Mouse (Mus musculus) heart, adult 10 weeks (tissue): ENCODE results near the gene C530025M09Rik. TPM values are rescaled to one million over a fixed set of nuclear protein-coding genes. Genes with fewer than 3 reads are reported as not detected.

Source experiments
- polyA plus RNA-seq: library from polyadenylated mRNA; stranded (reverse); fragments of 350-450 nt; fragmentation: Illumina TruSeq; extraction: RNeasy Lipid Tissue Mini Kit (QIAGEN cat#74804); gene quantifications from one replicate; pipeline ENCODE4 v1.2.3, GENCODE M21; 2014; ENCODE audit warnings: low read depth, low replicate concordance

C530025M09Rik gene
- not detected for polyA plus RNA-seq

GRCm38 (mm10) chr2:149830536-149831458 lies at the start of gene C530025M09Rik:
Gene C530025M09Rik (minus strand): TSS chr2:149831213.

GRCm38 (mm10) chr2:149828911-149829310 lies 2.1 kb downstream of the C530025M09Rik start, which contains the start of gene Syndig1:
Gene Syndig1 (plus strand): TSS chr2:149829211.

Other genes with a start within 250 kb of the C530025M09Rik start
- 0.21 TPM for gene Syndig1, start 2.0 kb downstream of the C530025M09Rik start, polyA plus RNA-seq